Mouse (Mus musculus) liver, embryonic 15.5 days (tissue): Measurements from ENCODE around the gene Vldlr. TPM values are rescaled to one million over a fixed set of nuclear protein-coding genes. Genes with fewer than 3 reads are reported as not detected.
A peak's percentile ranks its signal among the peaks of the same experiment; 100 is the strongest.

ENCODE experiments used
- ATAC-seq: fragments of 200-750 bp; cut with Nextera tagmentation; 2 replicates; pipeline ENCODE4 v1.8.0; 2017; ENCODE audit warnings: moderate number of reproducible peaks, mild to moderate bottlenecking, moderate library complexity; ENCODE audit not compliant: insufficient read depth
- H3K27ac ChIP-seq: fragments of 300-500 bp; sonication (generic); replicated peaks from 2 replicates; pipeline ENCODE4 v1.5.1; 2015; ENCODE audit warnings: mild to moderate bottlenecking, inconsistent platforms
- H3K27me3 ChIP-seq: fragments of 300-500 bp; sonication (generic); 2 replicates; pipeline ENCODE4 v1.6.1; 2015; ENCODE audit warnings: mild to moderate bottlenecking, inconsistent platforms
- H3K36me3 ChIP-seq: fragments of 300-500 bp; sonication (generic); replicated peaks from 2 replicates; pipeline ENCODE4 v1.6.1; 2015; ENCODE audit warnings: moderate library complexity, mild to moderate bottlenecking, inconsistent platforms
- H3K4me1 ChIP-seq: fragments of 300-500 bp; sonication (generic); replicated peaks from 2 replicates; pipeline ENCODE4 v1.6.1; 2015; ENCODE audit warnings: inconsistent platforms
- H3K4me2 ChIP-seq: fragments of 300-500 bp; sonication (generic); 2 replicates; pipeline ENCODE4 v1.6.1; 2015; ENCODE audit warnings: moderate library complexity, mild to moderate bottlenecking, inconsistent platforms
- H3K4me3 ChIP-seq: fragments of 300-500 bp; sonication (generic); replicated peaks from 2 replicates; pipeline ENCODE4 v1.5.1; 2015; ENCODE audit warnings: mild to moderate bottlenecking, inconsistent platforms
- H3K9ac ChIP-seq: fragments of 300-500 bp; sonication (generic); 2 replicates; pipeline ENCODE4 v1.6.1; 2015; ENCODE audit warnings: moderate library complexity, mild to moderate bottlenecking, inconsistent platforms
- H3K9me3 ChIP-seq: fragments of 300-500 bp; sonication (generic); replicated peaks from 2 replicates; pipeline ENCODE4 v1.6.1; 2016; ENCODE audit warnings: inconsistent platforms
- WGBS: fragments of 180-500 bp; shearing (Covaris S2); methylation state at CpG from one replicate; pipeline ENCODE4 v1.1.7; 2015; ENCODE audit warnings: mixed read lengths; ENCODE audit not compliant: insufficient replicate concordance; 5-methylcytosine and 5-hydroxymethylcytosine counted together
- polyA plus RNA-seq: library from polyadenylated mRNA; unstranded; fragments of >200 nt; fragmentation: Nextera tagmentation; extraction: Ambion mirVana; gene quantifications from 2 replicates; pipeline ENCODE4 v1.2.1, GENCODE M21; 2015

Gene Vldlr
- polyA plus RNA-seq, 1 experiment from 2014 or later = 1.5 TPM

GRCm38 (mm10) chr19:27216767-27217403 is 601 bp downstream of the Vldlr start:
- Histone ChIP-seq H3K27me3 (peaks cover 55% of the 10 kb centered on the region), H3K9ac (no peak overlapping the region), H3K4me3 (peak overlapping the region; percentile 53), H3K27ac (no peak overlapping the region), H3K4me1 (no peaks in the 10 kb centered on the region; the same call in 1 of the 2 replicates), H3K36me3 (no peaks in the 10 kb centered on the region), H3K9me3 (no peaks in the 10 kb centered on the region), H3K4me2 (peak overlapping the region; percentile 67)
- 2% methylated on average over 62 of the region's 62 CpGs for WGBS
- ATAC-seq = peak; percentile 55

GRCm38 (mm10) chr19:27217404-27217940 is 1.2 kb downstream of the Vldlr start:
- Histone ChIP-seq H3K36me3 (no peaks in the 10 kb centered on the region), H3K9ac (no peak overlapping the region), H3K27me3 (peaks cover 55% of the 10 kb centered on the region), H3K27ac (no peak overlapping the region), H3K9me3 (no peaks in the 10 kb centered on the region), H3K4me3 (peak overlapping the region; percentile 53), H3K4me2 (peak overlapping the region; percentile 67), H3K4me1 (no peaks in the 10 kb centered on the region; the same call in 1 of the 2 replicates)
- WGBS = 0% methylated on average over 43 of the region's 52 CpGs
- ATAC-seq = peak; percentile 16; the same call in 1 of the 2 replicates

GRCm38 (mm10) chr19:27217941-27218411 is 1.7 kb downstream of the Vldlr start:
- ATAC-seq = no peak
- 0% methylated on average over 32 of the region's 32 CpGs for WGBS
- H3K4me3 ChIP-seq = peak overlapping the region; percentile 53
- peak overlapping the region; percentile 67 for H3K4me2 ChIP-seq
- H3K4me1 ChIP-seq = no peaks in the 10 kb centered on the region; the same call in 1 of the 2 replicates
- peaks cover 55% of the 10 kb centered on the region for H3K27me3 ChIP-seq
- H3K9me3 ChIP-seq = no peaks in the 10 kb centered on the region
- no peak overlapping the region for H3K27ac ChIP-seq
- H3K9ac ChIP-seq = no peak overlapping the region
- no peaks in the 10 kb centered on the region for H3K36me3 ChIP-seq

GRCm38 (mm10) chr19:27218561-27219262 is 2.4 kb downstream of the Vldlr start:
- WGBS = 2% methylated on average over 30 of the region's 30 CpGs
- H3K9ac ChIP-seq = no peak overlapping the region
- no peaks in the 10 kb centered on the region; the same call in 1 of the 2 replicates for H3K4me1 ChIP-seq
- H3K27me3 ChIP-seq = peaks cover 55% of the 10 kb centered on the region
- H3K4me2 ChIP-seq = peak overlapping the region; percentile 67
- H3K36me3 ChIP-seq = no peaks in the 10 kb centered on the region
- H3K4me3 ChIP-seq = peak overlapping the region; percentile 53
- no peak overlapping the region for H3K27ac ChIP-seq
- H3K9me3 ChIP-seq = no peaks in the 10 kb centered on the region
- peak; percentile 35; the same call in 1 of the 2 replicates for ATAC-seq

GRCm38 (mm10) chr19:27219586-27219985 is 3.3 kb downstream of the Vldlr start:
- Histone ChIP-seq H3K4me3 (no peak overlapping the region), H3K9me3 (no peaks in the 10 kb centered on the region), H3K4me2 (no peak overlapping the region), H3K36me3 (no peaks in the 10 kb centered on the region), H3K4me1 (no peaks in the 10 kb centered on the region; the same call in 1 of the 2 replicates), H3K9ac (no peak overlapping the region), H3K27ac (no peak overlapping the region), H3K27me3 (peaks cover 55% of the 10 kb centered on the region)
- no peak for ATAC-seq

- Histone ChIP-seq H3K4me2 (no peak overlapping the region), H3K4me1 (no peaks in the 10 kb centered on the region), H3K4me3 (no peak overlapping the region), H3K27me3 (peaks cover 20% of the 10 kb centered on the region), H3K9me3 (no peaks in the 10 kb centered on the region), H3K9ac (no peak overlapping the region), H3K27ac (no peak overlapping the region), H3K36me3 (no peaks in the 10 kb centered on the region)
- ATAC-seq = no peak
- 48% methylated on average over 6 of the region's 6 CpGs for WGBS
These were observed 6.8 kb downstream of the Vldlr start for GRCm38 (mm10) chr19:27223046-27223445.

- no peaks in the 10 kb centered on the region for H3K36me3 ChIP-seq
These were observed 8.1 kb downstream of the Vldlr start for GRCm38 (mm10) chr19:27224356-27224755.

GRCm38 (mm10) chr19:27226626-27227025 is 10.3 kb downstream of the Vldlr start:
- H3K36me3 ChIP-seq = no peaks in the 10 kb centered on the region
- no peak for ATAC-seq
- H3K27me3 ChIP-seq = no peaks in the 10 kb centered on the region
- H3K4me3 ChIP-seq = no peak overlapping the region
- H3K9me3 ChIP-seq = no peaks in the 10 kb centered on the region
- 50% methylated on average over 3 of the region's 3 CpGs for WGBS
- no peak overlapping the region for H3K4me2 ChIP-seq
- H3K4me1 ChIP-seq = no peaks in the 10 kb centered on the region
- no peak overlapping the region for H3K27ac ChIP-seq
- no peak overlapping the region for H3K9ac ChIP-seq

More at GRCm38 (mm10) chr19:27224356-27224755, 8.1 kb downstream of the Vldlr start:
- Histone ChIP-seq H3K4me1 (no peaks in the 10 kb centered on the region), H3K9me3 (no peaks in the 10 kb centered on the region), H3K27me3 (0 out of 2 replicates have a peak, but pooled peaks cover 8% of the 10 kb centered on the region), H3K27ac (no peak overlapping the region), H3K4me2 (no peak overlapping the region), H3K4me3 (no peak overlapping the region), H3K9ac (no peak overlapping the region)
- no peak for ATAC-seq
- WGBS = 30% methylated on average over 1 of the region's 1 CpGs

GRCm38 (mm10) chr19:27227131-27227530 is 10.8 kb downstream of the Vldlr start:
- WGBS = 65% methylated on average over 4 of the region's 4 CpGs

GRCm38 (mm10) chr19:27228254-27228653 is 12.0 kb downstream of the Vldlr start:
- Histone ChIP-seq H3K27me3 (no peaks in the 10 kb centered on the region), H3K4me1 (no peaks in the 10 kb centered on the region), H3K36me3 (no peaks in the 10 kb centered on the region), H3K27ac (no peak overlapping the region), H3K9me3 (no peaks in the 10 kb centered on the region), H3K9ac (no peak overlapping the region), H3K4me3 (no peak overlapping the region), H3K4me2 (no peak overlapping the region)
- 73% methylated on average over 1 of the region's 1 CpGs for WGBS
- no peak for ATAC-seq

More at GRCm38 (mm10) chr19:27227131-27227530, 10.8 kb downstream of the Vldlr start:
- no peaks in the 10 kb centered on the region for H3K4me1 ChIP-seq
- H3K27me3 ChIP-seq = no peaks in the 10 kb centered on the region
- no peaks in the 10 kb centered on the region for H3K36me3 ChIP-seq
- no peak overlapping the region for H3K9ac ChIP-seq
- no peak overlapping the region for H3K4me2 ChIP-seq
- no peak overlapping the region for H3K27ac ChIP-seq
- no peaks in the 10 kb centered on the region for H3K9me3 ChIP-seq
- ATAC-seq = no peak
- no peak overlapping the region for H3K4me3 ChIP-seq

GRCm38 (mm10) chr19:27233386-27233785 is 17.1 kb downstream of the Vldlr start:
- no peak overlapping the region for H3K9ac ChIP-seq
- no peaks in the 10 kb centered on the region for H3K9me3 ChIP-seq
- no peak overlapping the region for H3K27ac ChIP-seq
- no peak overlapping the region for H3K4me3 ChIP-seq
- WGBS = 52% methylated on average over 2 of the region's 2 CpGs
- no peak overlapping the region for H3K4me2 ChIP-seq
- no peaks in the 10 kb centered on the region for H3K4me1 ChIP-seq
- no peaks in the 10 kb centered on the region for H3K27me3 ChIP-seq
- H3K36me3 ChIP-seq = no peaks in the 10 kb centered on the region
- no peak for ATAC-seq
